Mouse (Mus musculus) adrenal gland, postnatal 10 days (tissue): ENCODE results near the gene Prr18. TPM values are rescaled to one million over a fixed set of nuclear protein-coding genes. Genes with fewer than 3 reads are reported as not detected.

Experiments
- DNase-seq: peaks from one replicate; pipeline ENCODE4 v3.0.0; 2021; ENCODE audit warnings: mixed read lengths
- total RNA-seq, 2 experiments: library from RNA; stranded (reverse); gene quantifications; 2 replicates each; pipeline ENCODE4 v1.2.3; 2021

Prr18 gene
- total RNA-seq, 2 experiments from 2014 or later = 0.24 to 0.45 TPM

GRCm38 (mm10) chr17:8388990-8389789 lies 51.9 kb downstream of the Prr18 start:
- DNase-seq = no peak

GRCm38 (mm10) chr17:8389790-8390095 lies 52.5 kb downstream of the Prr18 start:
- DNase-seq = no peak

DNA sequence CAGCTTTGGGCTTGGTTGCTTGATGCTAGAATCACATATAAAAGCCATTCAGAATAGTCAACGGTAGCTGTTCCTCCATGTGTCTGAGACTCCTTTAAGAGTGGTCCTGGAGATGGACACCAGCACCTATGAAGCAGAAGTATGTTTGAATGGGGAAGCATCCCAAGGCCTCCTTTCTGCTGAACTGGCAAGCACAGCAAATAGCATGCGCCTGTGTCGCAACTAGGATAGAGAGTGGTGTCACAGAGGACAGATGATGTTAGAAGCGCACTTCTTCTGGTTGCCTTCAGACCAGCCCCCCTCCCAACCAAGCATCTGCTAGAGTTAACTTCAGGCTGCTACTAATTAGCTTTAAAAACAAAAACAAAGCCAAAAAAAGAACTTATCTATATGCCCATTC lies 53.2 kb downstream of the Prr18 start:
- no peak for DNase-seq

Other genes starting within 250 kb of the Prr18 start
- under 1 TPM in 1 of 2 experiments, not detected in 1; 0.39 TPM for gene Gm49673, start 189.7 kb upstream of the Prr18 start, total RNA-seq
- 10 to 100 TPM; 41.7 to 42.4 TPM for gene Rnaset2a, start 189.4 kb upstream of the Prr18 start, total RNA-seq
- gene Fgfr1op, start 172.0 kb upstream of the Prr18 start, total RNA-seq = 10 to 100 TPM; 14.2 to 22.8 TPM
- gene Ccr6, start 101.4 kb upstream of the Prr18 start, total RNA-seq = under 1 TPM; 0.61 to 0.93 TPM
- gene Mpc1, start 54.6 kb upstream of the Prr18 start, total RNA-seq = 100 to 1,000 TPM; 347 to 385 TPM
- 10 to 100 TPM; 38.4 to 45.0 TPM for gene Sft2d1, start 26.4 kb upstream of the Prr18 start, total RNA-seq
- under 1 TPM in 1 of 2 experiments, not detected in 1; 0.18 TPM for gene T2, start 18.5 kb downstream of the Prr18 start, total RNA-seq
- gene T, start 97.0 kb downstream of the Prr18 start, total RNA-seq = not detected
- gene Pde10a, start 187.9 kb downstream of the Prr18 start, total RNA-seq = 10 to 100 TPM; 12.4 to 20.0 TPM
- not detected for gene Gm17087, start 229.5 kb downstream of the Prr18 start, total RNA-seq